Comparison of ENCODE assay signal across 9 mouse cellular contexts in genomic region chr5:120674229-120675145, GRCm38 (mm10). TPM values are rescaled to one million over a fixed set of nuclear protein-coding genes. Genes with fewer than 3 reads are reported as not detected.
DNase-seq lines count a peak whose midpoint lies in the region; ATAC-seq and TF ChIP-seq lines count a peak whose summit lies in the region.
"Had no signal": no experiment of that assay in that cellular context is flagged by ENCODE, and none has a peak within 500 bp of the region (broad histone marks: within the 10 kb centered on the region; RNA-seq: fewer than 3 reads in every experiment).

No protein-coding gene starts in this region.

- H3K9ac ChIP-seq in midbrain, embryonic 16.5 days (ENCODE audit: low read depth, low read length), result no peak overlapping the region
- no peak overlapping the region for H3K9ac ChIP-seq in embryonic facial prominence, embryonic 14.5 days (ENCODE audit: low read depth, low read length)
- no peak overlapping the region for H3K9ac ChIP-seq in limb, embryonic 14.5 days (ENCODE audit: low read depth, low read length, severe bottlenecking)

- H3K4me1 ChIP-seq in midbrain, embryonic 10.5 days, result peaks cover 15% of the 10 kb centered on the region
- peaks cover 8% of the 10 kb centered on the region for H3K4me1 ChIP-seq in midbrain, embryonic 16.5 days (ENCODE audit: control insufficient read depth, insufficient read depth, low read length)
- H3K4me1 ChIP-seq in embryonic facial prominence, embryonic 14.5 days (ENCODE audit: control insufficient read depth, insufficient read depth, low read length), result no peaks in the 10 kb centered on the region
- H3K4me1 ChIP-seq in limb, embryonic 14.5 days (ENCODE audit: control insufficient read depth, insufficient read depth, low read length), result no peaks in the 10 kb centered on the region

- 0 out of 2 replicates have a peak overlapping the region, but pooled peaks have one; percentile 20 for H3K4me3 ChIP-seq in midbrain, embryonic 10.5 days
- H3K4me3 ChIP-seq in midbrain, embryonic 16.5 days (ENCODE audit: low read depth, low read length), result no peak overlapping the region
- no peak overlapping the region for H3K4me3 ChIP-seq in embryonic facial prominence, embryonic 14.5 days (ENCODE audit: low read depth, low read length)
- no peak overlapping the region for H3K4me3 ChIP-seq in limb, embryonic 14.5 days (replicated peaks; ENCODE audit: low read length)

- no peak; the same call in 1 of the 2 replicates for ATAC-seq in midbrain, embryonic 16.5 days
- ATAC-seq in embryonic facial prominence, embryonic 14.5 days (ENCODE audit: low read depth), result peak; percentile 62
- peak; percentile 74 for ATAC-seq in limb, embryonic 14.5 days (ENCODE audit: low FRiP score, low read depth)

- no peak for TF ChIP-seq POLR2A in limb, embryonic 14.5 days (IDR thresholded peaks at IDR 0.05; ENCODE audit: borderline replicate concordance, extremely low read depth, insufficient read depth, insufficient read length)

- no peak overlapping the region for H3K4me2 ChIP-seq in midbrain, embryonic 16.5 days (ENCODE audit: low read length)
- no peak overlapping the region for H3K4me2 ChIP-seq in embryonic facial prominence, embryonic 14.5 days (ENCODE audit: low read depth, low read length)
- no peak overlapping the region for H3K4me2 ChIP-seq in limb, embryonic 14.5 days (replicated peaks; ENCODE audit: low read depth, low read length, severe bottlenecking)

- intact Hi-C loops in left cerebral cortex, postnatal 36 days (cut with DNase I), result loop anchor here (5.0 kb wide), 1 partner anchor 73 kb away; the partner anchor contains the start of gene Oas2

- peak; percentile 43 for DNase-seq in midbrain, embryonic 10.5 days (ENCODE audit: low spot score)
- peak; percentile 86 for DNase-seq in embryonic facial prominence, embryonic 14.5 days (ENCODE audit: low spot score)
- peak; percentile 74 for DNase-seq in limb, embryonic 14.5 days (ENCODE audit: low spot score)
- DNase-seq in thymus, postnatal 10 days (ENCODE audit: low spot score in 2 of 2), result peak; percentile 56 to 63
- no peak for DNase-seq in adrenal gland, adult 18-20 months (ENCODE audit: low spot score in 2 of 2)
- DNase-seq in cerebellum, adult 18-20 months, result no peak
- DNase-seq in left cerebral cortex, postnatal 36 days (ENCODE audit: low spot score in 2 of 2), result no peak

- peaks cover 20% of the 10 kb centered on the region for H3K27me3 ChIP-seq in midbrain, embryonic 10.5 days (ENCODE audit: low read depth, poor library complexity, severe bottlenecking)
- H3K27me3 ChIP-seq in midbrain, embryonic 16.5 days (ENCODE audit: control insufficient read depth, insufficient read depth, low read depth, low read length), result no peaks in the 10 kb centered on the region
- no peaks in the 10 kb centered on the region for H3K27me3 ChIP-seq in embryonic facial prominence, embryonic 14.5 days (replicated peaks; ENCODE audit: control insufficient read depth, insufficient read depth, low read length)
- H3K27me3 ChIP-seq in limb, embryonic 14.5 days (ENCODE audit: control insufficient read depth, insufficient read depth, low read length), result no peaks in the 10 kb centered on the region

- peak overlapping the region; percentile 13; the same call in 1 of the 2 replicates for H3K27ac ChIP-seq in midbrain, embryonic 10.5 days (replicated peaks)
- no peak overlapping the region for H3K27ac ChIP-seq in midbrain, embryonic 16.5 days (ENCODE audit: low read length)
- no peak overlapping the region for H3K27ac ChIP-seq in embryonic facial prominence, embryonic 14.5 days (replicated peaks; ENCODE audit: low read depth, low read length)
- no peak overlapping the region for H3K27ac ChIP-seq in limb, embryonic 14.5 days (replicated peaks; ENCODE audit: low read depth, low read length)

- no peaks in the 10 kb centered on the region for H3K36me3 ChIP-seq in midbrain, embryonic 10.5 days
- H3K36me3 ChIP-seq in midbrain, embryonic 16.5 days (ENCODE audit: control insufficient read depth, insufficient read depth, low read length), result no peaks in the 10 kb centered on the region
- no peaks in the 10 kb centered on the region for H3K36me3 ChIP-seq in embryonic facial prominence, embryonic 14.5 days (ENCODE audit: control insufficient read depth, insufficient read depth, low read length)
- no peaks in the 10 kb centered on the region for H3K36me3 ChIP-seq in limb, embryonic 14.5 days (ENCODE audit: control insufficient read depth, insufficient read depth, low read length)

- 38% methylated on average over 21 of the region's 21 CpGs for WGBS in midbrain, embryonic 10.5 days
- 31% methylated on average over 21 of the region's 21 CpGs for WGBS in midbrain, embryonic 16.5 days
- 28% methylated on average over 18 of the region's 21 CpGs for WGBS in embryonic facial prominence, embryonic 14.5 days
- WGBS in limb, embryonic 14.5 days, result 32% methylated on average over 19 of the region's 21 CpGs

- H3K9me3 ChIP-seq in midbrain, embryonic 10.5 days (replicated peaks), result no peaks in the 10 kb centered on the region
- H3K9me3 ChIP-seq in midbrain, embryonic 16.5 days (replicated peaks; ENCODE audit: control insufficient read depth, low read length, poor library complexity, severe bottlenecking), result no peaks in the 10 kb centered on the region
- H3K9me3 ChIP-seq in embryonic facial prominence, embryonic 14.5 days (ENCODE audit: control insufficient read depth, low read length), result no peaks in the 10 kb centered on the region
- H3K9me3 ChIP-seq in limb, embryonic 14.5 days (ENCODE audit: control insufficient read depth, low read length), result no peaks in the 10 kb centered on the region

RNA-seq across cellular contexts. Expression of gene Rasal1, which starts 25.9 kb away (rescaled TPM):
- 0.10 and 0.21 TPM in 2 replicates for polyA plus RNA-seq in midbrain, embryonic 10.5 days (2016; fragmentation: Nextera tagmentation; extraction: Ambion mirVana)
- 2.4 and 4.9 TPM in 2 replicates for polyA plus RNA-seq in midbrain, embryonic 16.5 days (2015; fragmentation: Nextera tagmentation; extraction: Ambion mirVana)
- polyA plus RNA-seq in embryonic facial prominence, embryonic 14.5 days (2014; fragmentation: Nextera tagmentation; extraction: Ambion mirVana), result 0.50 and 1.4 TPM in 2 replicates
- 0.19 and 0.32 TPM in 2 replicates for polyA plus RNA-seq in limb, embryonic 14.5 days (2012; rRNA removed)
- 0.17 and 1.0 TPM in 2 replicates for polyA plus RNA-seq in limb, embryonic 14.5 days (2014; fragmentation: Nextera tagmentation; extraction: Ambion mirVana)
- total RNA-seq in adrenal gland, adult 18-20 months (2021), result 10 to 100 TPM in 1 of 2 experiments, 1 to 10 TPM in 1; 4.3 to 14.1 TPM
- total RNA-seq in left cerebral cortex, postnatal 36 days (2021), result 10 to 100 TPM; 90.0 to 92.7 TPM
- polyA plus RNA-seq: heart, postnatal 0 days had no signal

RNA-seq across cellular contexts. Expression of gene Dtx1, which starts 37.2 kb away (rescaled TPM):
- polyA plus RNA-seq in midbrain, embryonic 10.5 days (2016; fragmentation: Nextera tagmentation; extraction: Ambion mirVana), result 2.2 and 4.8 TPM in 2 replicates
- 49.6 and 50.2 TPM in 2 replicates for polyA plus RNA-seq in midbrain, embryonic 16.5 days (2015; fragmentation: Nextera tagmentation; extraction: Ambion mirVana)
- polyA plus RNA-seq in embryonic facial prominence, embryonic 14.5 days (2014; fragmentation: Nextera tagmentation; extraction: Ambion mirVana), result 3.4 and 4.3 TPM in 2 replicates
- polyA plus RNA-seq in limb, embryonic 14.5 days (2012; rRNA removed), result 11.1 and 14.7 TPM in 2 replicates
- polyA plus RNA-seq in limb, embryonic 14.5 days (2014; fragmentation: Nextera tagmentation; extraction: Ambion mirVana), result 3.9 and 5.5 TPM in 2 replicates
- total RNA-seq in adrenal gland, adult 18-20 months (2021), result 10 to 100 TPM in 1 of 2 experiments, 1 to 10 TPM in 1; 6.0 to 12.3 TPM
- total RNA-seq in left cerebral cortex, postnatal 36 days (2021), result 10 to 100 TPM; 67.3 to 71.3 TPM

RNA-seq across cellular contexts. Expression of gene Cfap73, which starts 40.5 kb away (rescaled TPM):
- polyA plus RNA-seq in midbrain, embryonic 10.5 days (2016; fragmentation: Nextera tagmentation; extraction: Ambion mirVana), result not detected in 2 replicates
- polyA plus RNA-seq in midbrain, embryonic 16.5 days (2015; fragmentation: Nextera tagmentation; extraction: Ambion mirVana), result 0.47 and 1.2 TPM in 2 replicates
- polyA plus RNA-seq in embryonic facial prominence, embryonic 14.5 days (2014; fragmentation: Nextera tagmentation; extraction: Ambion mirVana), result 1.0 TPM in 1 of 2 replicates, not detected in the other
- polyA plus RNA-seq in limb, embryonic 14.5 days (2012; rRNA removed), result not detected in 2 replicates
- polyA plus RNA-seq in limb, embryonic 14.5 days (2014; fragmentation: Nextera tagmentation; extraction: Ambion mirVana), result not detected in 2 replicates
- total RNA-seq in adrenal gland, adult 18-20 months (2021), result under 1 TPM in 1 of 2 experiments, not detected in 1; 0.33 TPM
- total RNA-seq in left cerebral cortex, postnatal 36 days (2021), result not detected
- polyA plus RNA-seq: heart, postnatal 0 days had no signal

Comparison
In these comparisons a context has a peak if more than half of its experiments do, and no peak if none do; other contexts are left out.
1. DNase-seq: peak in midbrain, embryonic 10.5 days (single experiment), embryonic facial prominence, embryonic 14.5 days (single experiment), limb, embryonic 14.5 days (single experiment) and thymus, postnatal 10 days (2 of 2); none in adrenal gland, adult 18-20 months (0 of 2), cerebellum, adult 18-20 months (0 of 2) and left cerebral cortex, postnatal 36 days (0 of 2).